Mouse (Mus musculus) spleen, adult 2 months (tissue): ENCODE results near the gene Ptprg.

Experiments used
- CTCF ChIP-seq: fragments of 200-500 bp; IDR thresholded peaks from 2 replicates; pipeline ENCODE4 v1.5.1; 2011; ENCODE audit warnings: mild to moderate bottlenecking, inconsistent platforms; ENCODE audit not compliant: insufficient read depth, insufficient read length, insufficient replicate concordance; ENCODE audit errors: extremely low read depth
- POLR2A ChIP-seq: fragments of 200-500 bp; IDR thresholded peaks from 2 replicates; pipeline ENCODE4 v1.6.1; 2011; ENCODE audit warnings: low read depth, low read length, inconsistent platforms

GRCm38 (mm10) chr14:12072026-12072861 lies 518.9 kb downstream of the Ptprg start:
- TF ChIP-seq CTCF (no peak), POLR2A (no peak)
